Comparison of ENCODE assay signal across 10 mouse cellular contexts in genomic region chr4:24698528-24699117, GRCm38 (mm10).
DNase-seq lines count a peak whose midpoint lies in the region; ATAC-seq and TF ChIP-seq lines count a peak whose summit lies in the region.
"Had no signal": no experiment of that assay in that cellular context is flagged by ENCODE, and none has a peak within 500 bp of the region (broad histone marks: within the 10 kb centered on the region; RNA-seq: fewer than 3 reads in every experiment).

No protein-coding gene starts in this region.

- ATAC-seq in liver, embryonic 14.5 days (ENCODE audit: insufficient read depth): no peak
- no peak for ATAC-seq in liver, embryonic 11.5 days (replicated peaks; ENCODE audit: low FRiP score)
- no peak for ATAC-seq in limb, embryonic 14.5 days (ENCODE audit: low FRiP score, low read depth)
- no peak for ATAC-seq in monocyte, adult 5-6 weeks (replicated peaks; ENCODE audit: insufficient number of reproducible peaks, low FRiP score, low TSS enrichment, poor library complexity, severe bottlenecking)
- no peak for ATAC-seq in megakaryocyte, adult 5-6 weeks (ENCODE audit: poor library complexity, severe bottlenecking)

- no peak overlapping the region for H3K27ac ChIP-seq in liver, embryonic 14.5 days
- no peak overlapping the region for H3K27ac ChIP-seq in liver, embryonic 11.5 days (ENCODE audit: low read depth, low read length)
- H3K27ac ChIP-seq in bone marrow, adult 2 months (ENCODE audit: control insufficient read depth, insufficient read depth, low read depth, low read length, poor library complexity): no peak overlapping the region
- H3K27ac ChIP-seq in limb, embryonic 14.5 days (replicated peaks; ENCODE audit: low read depth, low read length): no peak overlapping the region
- H3K27ac ChIP-seq: embryonic facial prominence, embryonic 12.5 days; limb, embryonic 12.5 days had no signal

- H3K9me3 ChIP-seq in liver, embryonic 14.5 days (ENCODE audit: control insufficient read depth, low read length): no peaks in the 10 kb centered on the region
- H3K9me3 ChIP-seq in liver, embryonic 11.5 days (ENCODE audit: control insufficient read depth, low read length): no peaks in the 10 kb centered on the region
- no peaks in the 10 kb centered on the region for H3K9me3 ChIP-seq in limb, embryonic 14.5 days (ENCODE audit: control insufficient read depth, low read length)
- H3K9me3 ChIP-seq: embryonic facial prominence, embryonic 12.5 days; limb, embryonic 12.5 days had no signal

- TF ChIP-seq EP300 in liver, embryonic 14.5 days (IDR thresholded peaks at IDR 0.05; ENCODE audit: low read depth): no peak

- H3K4me2 ChIP-seq in liver, embryonic 14.5 days (ENCODE audit: low read depth): no peak overlapping the region
- no peak overlapping the region for H3K4me2 ChIP-seq in liver, embryonic 11.5 days
- no peak overlapping the region for H3K4me2 ChIP-seq in limb, embryonic 14.5 days (replicated peaks; ENCODE audit: low read depth, low read length, severe bottlenecking)
- H3K4me2 ChIP-seq: embryonic facial prominence, embryonic 12.5 days; limb, embryonic 12.5 days had no signal

- H3K4me1 ChIP-seq in liver, embryonic 14.5 days (replicated peaks; ENCODE audit: control insufficient read depth in 2 of 2, insufficient read depth in 2 of 2, low read length in 1 of 2): no peaks in the 10 kb centered on the region
- H3K4me1 ChIP-seq in liver, embryonic 11.5 days (replicated peaks; ENCODE audit: control insufficient read depth, insufficient read depth, low read length): no peaks in the 10 kb centered on the region
- no peaks in the 10 kb centered on the region for H3K4me1 ChIP-seq in bone marrow, adult 2 months (ENCODE audit: control insufficient read depth, insufficient read depth, low read length)
- H3K4me1 ChIP-seq in limb, embryonic 14.5 days (ENCODE audit: control insufficient read depth, insufficient read depth, low read length): no peaks in the 10 kb centered on the region
- H3K4me1 ChIP-seq: embryonic facial prominence, embryonic 12.5 days; limb, embryonic 12.5 days had no signal

- 58% methylated on average over 7 of the region's 7 CpGs for WGBS in liver, embryonic 14.5 days (ENCODE audit: insufficient replicate concordance)
- WGBS in liver, embryonic 11.5 days: 69% methylated on average over 7 of the region's 7 CpGs
- WGBS in bone marrow, adult 2 months: 55% methylated on average over 7 of the region's 7 CpGs
- WGBS in limb, embryonic 14.5 days: 61% methylated on average over 7 of the region's 7 CpGs

- no peaks in the 10 kb centered on the region for H3K27me3 ChIP-seq in liver, embryonic 14.5 days (ENCODE audit: control insufficient read depth, insufficient read depth, low read length)
- H3K27me3 ChIP-seq in liver, embryonic 11.5 days (replicated peaks; ENCODE audit: control insufficient read depth, insufficient read depth, low read length): no peaks in the 10 kb centered on the region
- no peaks in the 10 kb centered on the region for H3K27me3 ChIP-seq in limb, embryonic 14.5 days (ENCODE audit: control insufficient read depth, insufficient read depth, low read length)
- H3K27me3 ChIP-seq: embryonic facial prominence, embryonic 12.5 days; limb, embryonic 12.5 days had no signal

- TF ChIP-seq CTCF in liver, embryonic 14.5 days (IDR thresholded peaks at IDR 0.05; ENCODE audit: low read depth): peak; percentile 54
- 0 out of 2 replicates have a peak, but pooled peaks have one; percentile 4 for TF ChIP-seq CTCF in bone marrow, adult 2 months (IDR thresholded peaks at IDR 0.05; ENCODE audit: control insufficient read depth, insufficient read depth, low read length)

- no peak for TF ChIP-seq POLR2A in bone marrow, adult 2 months (IDR thresholded peaks at IDR 0.05; ENCODE audit: borderline replicate concordance, control insufficient read depth, low read depth, low read length)
- no peak for TF ChIP-seq POLR2A in limb, embryonic 14.5 days (IDR thresholded peaks at IDR 0.05; ENCODE audit: borderline replicate concordance, extremely low read depth, insufficient read depth, insufficient read length)

- no peak overlapping the region for H3K9ac ChIP-seq in liver, embryonic 14.5 days (replicated peaks)
- H3K9ac ChIP-seq in liver, embryonic 11.5 days (ENCODE audit: low read depth, low read length): no peak overlapping the region
- no peak overlapping the region for H3K9ac ChIP-seq in limb, embryonic 14.5 days (ENCODE audit: low read depth, low read length, severe bottlenecking)
- H3K9ac ChIP-seq: embryonic facial prominence, embryonic 12.5 days; limb, embryonic 12.5 days had no signal

- no peak overlapping the region for H3K4me3 ChIP-seq in liver, embryonic 14.5 days (ENCODE audit: insufficient read depth in 1 of 2, low read depth in 2 of 2, low read length in 2 of 2)
- H3K4me3 ChIP-seq in liver, embryonic 11.5 days (ENCODE audit: low read depth, low read length): no peak overlapping the region
- no peak overlapping the region for H3K4me3 ChIP-seq in bone marrow, adult 2 months (replicated peaks; ENCODE audit: control insufficient read depth, low read depth, low read length)
- H3K4me3 ChIP-seq in limb, embryonic 14.5 days (replicated peaks; ENCODE audit: low read length): no peak overlapping the region
- H3K4me3 ChIP-seq: embryonic facial prominence, embryonic 12.5 days; limb, embryonic 12.5 days had no signal

- DNase-seq in liver, embryonic 14.5 days (ENCODE audit: low read depth in 3 of 3, low spot score in 3 of 3): no peak
- no peak for DNase-seq in liver, embryonic 11.5 days (ENCODE audit: low spot score)
- peak; percentile 2 for DNase-seq in fibroblast of lung, adult 2 months (ENCODE audit: low read depth)
- peak; percentile 6 for DNase-seq in limb, embryonic 14.5 days (ENCODE audit: low spot score)
- no peak for DNase-seq in spleen, postnatal 4 days (ENCODE audit: low spot score in 2 of 2)

- no peaks in the 10 kb centered on the region for H3K36me3 ChIP-seq in liver, embryonic 14.5 days (replicated peaks; ENCODE audit: control insufficient read depth, insufficient read depth, low read depth)
- no peaks in the 10 kb centered on the region for H3K36me3 ChIP-seq in liver, embryonic 11.5 days (ENCODE audit: control insufficient read depth, insufficient read depth, low read length)
- no peaks in the 10 kb centered on the region for H3K36me3 ChIP-seq in limb, embryonic 14.5 days (ENCODE audit: control insufficient read depth, insufficient read depth, low read length)
- H3K36me3 ChIP-seq: embryonic facial prominence, embryonic 12.5 days; limb, embryonic 12.5 days had no signal

Comparison
In these comparisons a context has a peak if more than half of its experiments do, and no peak if none do; other contexts are left out.
1. DNase-seq: peak in fibroblast of lung, adult 2 months (single experiment) and limb, embryonic 14.5 days (single experiment); none in liver, embryonic 14.5 days (0 of 3), liver, embryonic 11.5 days (single experiment) and spleen, postnatal 4 days (0 of 2).